ENCODE assay signal across 21 mouse cellular contexts in genomic region chr10:121468261-121468660, GRCm38 (mm10). TPM values are rescaled to one million over a fixed set of nuclear protein-coding genes. Genes with fewer than 3 reads are reported as not detected.
DNase-seq lines count a peak whose midpoint lies in the region; ATAC-seq lines count a peak whose summit lies in the region.
"Had no signal": no experiment of that assay in that cellular context is flagged by ENCODE, and none has a peak within 500 bp of the region (broad histone marks: within the 10 kb centered on the region; RNA-seq: fewer than 3 reads in every experiment).

No protein-coding gene starts in this region.

- no peak overlapping the region for H3K4me2 ChIP-seq in hindbrain, embryonic 12.5 days (replicated peaks)
- H3K4me2 ChIP-seq in embryonic facial prominence, embryonic 14.5 days (ENCODE audit: low read depth, low read length), result 0 out of 2 replicates have a peak overlapping the region, but pooled peaks have one; percentile 10
- H3K4me2 ChIP-seq in limb, embryonic 12.5 days, result no peak overlapping the region
- H3K4me2 ChIP-seq: heart, embryonic 15.5 days had no signal

- no peak for DNase-seq in hindbrain, embryonic 10.5 days (ENCODE audit: low spot score)
- no peak for DNase-seq in embryonic facial prominence, embryonic 10.5 days (ENCODE audit: low spot score)
- DNase-seq in embryonic facial prominence, embryonic 14.5 days (ENCODE audit: low spot score), result no peak
- DNase-seq in embryo, embryonic 10 days (ENCODE audit: low spot score), result no peak
- no peak for DNase-seq in left cerebral cortex, postnatal 10 days (ENCODE audit: extremely low spot score in 1 of 2, low spot score in 2 of 2)
- DNase-seq: adrenal gland, adult 2 months; adrenal gland, postnatal 25 days; cerebellum, adult 18-20 months; cerebellum, postnatal 14 days; gastrocnemius, postnatal 36 days; heart, adult 11 months; heart, postnatal 14 days had no signal

- no peak overlapping the region for H3K9ac ChIP-seq in hindbrain, embryonic 12.5 days
- no peak overlapping the region for H3K9ac ChIP-seq in embryonic facial prominence, embryonic 14.5 days (ENCODE audit: low read depth, low read length)
- H3K9ac ChIP-seq in limb, embryonic 12.5 days (replicated peaks), result no peak overlapping the region
- H3K9ac ChIP-seq: heart, embryonic 15.5 days had no signal

- WGBS in hindbrain, embryonic 10.5 days, result 86% methylated on average over 5 of the region's 5 CpGs
- 76% methylated on average over 5 of the region's 5 CpGs for whole genome bisulfite sequencing in hindbrain, embryonic 12.5 days
- WGBS in embryonic facial prominence, embryonic 10.5 days, result 83% methylated on average over 5 of the region's 5 CpGs
- 37% methylated on average over 5 of the region's 5 CpGs for WGBS in embryonic facial prominence, embryonic 14.5 days
- WGBS in limb, embryonic 12.5 days, result 63% methylated on average over 5 of the region's 5 CpGs

- 0 out of 2 replicates have a peak overlapping the region, but pooled peaks have one; percentile 3 for H3K27ac ChIP-seq in hindbrain, embryonic 10.5 days
- H3K27ac ChIP-seq in hindbrain, embryonic 12.5 days, result no peak overlapping the region
- H3K27ac ChIP-seq in embryonic facial prominence, embryonic 10.5 days (replicated peaks), result peak overlapping the region; percentile 57
- peak overlapping the region; percentile 45; the same call in 1 of the 2 replicates for H3K27ac ChIP-seq in embryonic facial prominence, embryonic 14.5 days (replicated peaks; ENCODE audit: low read depth, low read length)
- H3K27ac ChIP-seq in limb, embryonic 12.5 days, result peak overlapping the region; percentile 68
- H3K27ac ChIP-seq: heart, embryonic 15.5 days had no signal

- intact Hi-C loops in left cerebral cortex, postnatal 10 days (cut with DNase I), result no loop called here

- peaks cover under 1% of the 10 kb centered on the region; the same call in 1 of the 2 replicates for H3K27me3 ChIP-seq in hindbrain, embryonic 10.5 days (ENCODE audit: insufficient read depth, poor library complexity, severe bottlenecking)
- no peaks in the 10 kb centered on the region for H3K27me3 ChIP-seq in hindbrain, embryonic 12.5 days
- H3K27me3 ChIP-seq in embryonic facial prominence, embryonic 10.5 days (replicated peaks; ENCODE audit: low read depth, poor library complexity, severe bottlenecking), result no peaks in the 10 kb centered on the region
- H3K27me3 ChIP-seq in embryonic facial prominence, embryonic 14.5 days (replicated peaks; ENCODE audit: control insufficient read depth, insufficient read depth, low read length), result no peaks in the 10 kb centered on the region
- H3K27me3 ChIP-seq in limb, embryonic 12.5 days, result no peaks in the 10 kb centered on the region
- H3K27me3 ChIP-seq: CH12.LX; heart, embryonic 15.5 days had no signal

- peaks cover 37% of the 10 kb centered on the region for H3K4me1 ChIP-seq in hindbrain, embryonic 10.5 days (replicated peaks)
- peaks cover 2% of the 10 kb centered on the region for H3K4me1 ChIP-seq in hindbrain, embryonic 12.5 days
- H3K4me1 ChIP-seq in embryonic facial prominence, embryonic 10.5 days, result peaks cover 77% of the 10 kb centered on the region
- H3K4me1 ChIP-seq in embryonic facial prominence, embryonic 14.5 days (ENCODE audit: control insufficient read depth, insufficient read depth, low read length), result peaks cover 48% of the 10 kb centered on the region
- H3K4me1 ChIP-seq in limb, embryonic 12.5 days (replicated peaks), result peaks cover 75% of the 10 kb centered on the region

- H3K9me3 ChIP-seq in hindbrain, embryonic 10.5 days, result no peaks in the 10 kb centered on the region
- H3K9me3 ChIP-seq in hindbrain, embryonic 12.5 days (replicated peaks), result no peaks in the 10 kb centered on the region
- H3K9me3 ChIP-seq in embryonic facial prominence, embryonic 10.5 days, result no peaks in the 10 kb centered on the region
- H3K9me3 ChIP-seq in embryonic facial prominence, embryonic 14.5 days (ENCODE audit: control insufficient read depth, low read length), result no peaks in the 10 kb centered on the region
- no peaks in the 10 kb centered on the region for H3K9me3 ChIP-seq in limb, embryonic 12.5 days
- H3K9me3 ChIP-seq: heart, embryonic 10.5 days; heart, embryonic 15.5 days had no signal

- ATAC-seq in hindbrain, embryonic 12.5 days (ENCODE audit: low FRiP score), result no peak
- ATAC-seq in embryonic facial prominence, embryonic 14.5 days (ENCODE audit: low read depth), result no peak
- ATAC-seq in limb, embryonic 12.5 days (ENCODE audit: insufficient number of reproducible peaks, insufficient read depth, low FRiP score, low TSS enrichment, low read depth), result no peak
- ATAC-seq: forebrain, embryonic 14.5 days; hindbrain, embryonic 16.5 days; inflammation-experienced regulatory T-cells, adult 6 months; intestine, postnatal 0 days had no signal

- H3K4me3 ChIP-seq in hindbrain, embryonic 10.5 days, result no peak overlapping the region
- no peak overlapping the region for H3K4me3 ChIP-seq in hindbrain, embryonic 12.5 days
- peak overlapping the region; percentile 27; the same call in 1 of the 2 replicates for H3K4me3 ChIP-seq in embryonic facial prominence, embryonic 10.5 days
- no peak overlapping the region for H3K4me3 ChIP-seq in embryonic facial prominence, embryonic 14.5 days (ENCODE audit: low read depth, low read length)
- H3K4me3 ChIP-seq in limb, embryonic 12.5 days (replicated peaks), result no peak overlapping the region
- H3K4me3 ChIP-seq: heart, embryonic 10.5 days; heart, embryonic 15.5 days had no signal

- no peaks in the 10 kb centered on the region for H3K36me3 ChIP-seq in hindbrain, embryonic 10.5 days
- no peaks in the 10 kb centered on the region for H3K36me3 ChIP-seq in hindbrain, embryonic 12.5 days
- peaks cover 4% of the 10 kb centered on the region; the same call in 1 of the 2 replicates for H3K36me3 ChIP-seq in embryonic facial prominence, embryonic 10.5 days (replicated peaks)
- H3K36me3 ChIP-seq in embryonic facial prominence, embryonic 14.5 days (ENCODE audit: control insufficient read depth, insufficient read depth, low read length), result no peaks in the 10 kb centered on the region
- H3K36me3 ChIP-seq in limb, embryonic 12.5 days, result no peaks in the 10 kb centered on the region; the same call in 1 of the 2 replicates
- H3K36me3 ChIP-seq: heart, embryonic 10.5 days; heart, embryonic 15.5 days had no signal

RNA-seq across cellular contexts. Expression of gene Rassf3, which starts 7.9 kb away (rescaled TPM):
- 8.0 and 11.4 TPM in 2 replicates for polyA plus RNA-seq in hindbrain, embryonic 10.5 days (2016; fragmentation: Nextera tagmentation; extraction: Ambion mirVana)
- 12.7 and 13.4 TPM in 2 replicates for polyA plus RNA-seq in hindbrain, embryonic 12.5 days (2016; fragmentation: Nextera tagmentation; extraction: Ambion mirVana)
- polyA plus RNA-seq in embryonic facial prominence, embryonic 10.5 days (2016; fragmentation: Nextera tagmentation; extraction: Ambion mirVana), result 15.8 and 19.4 TPM in 2 replicates
- polyA plus RNA-seq in embryonic facial prominence, embryonic 14.5 days (2014; fragmentation: Nextera tagmentation; extraction: Ambion mirVana), result 23.6 and 27.0 TPM in 2 replicates
- polyA plus RNA-seq in limb, embryonic 12.5 days (2016; fragmentation: Nextera tagmentation; extraction: Ambion mirVana), result 20.2 and 22.2 TPM in 2 replicates
- total RNA-seq in left cerebral cortex, postnatal 10 days (2021), result 10 to 100 TPM; 24.5 to 31.1 TPM
